Mouse (Mus musculus) 3134 (cell line): ENCODE measurements at regions not wholly inside any gene's neighbourhood (a gene's known extent, or its start where the extent isn't known, plus 50 kb on each side); places are given as distances from the start of the nearest gene placed in this dataset.
A peak's percentile ranks its signal among the peaks of the same experiment; 100 is the strongest.
"Not testable (repeated sequence)": the region's sequence is repeated elsewhere in the genome, so short reads cannot be mapped to it uniquely, and the experiment has no call there.

Experiments used
- DNase-seq: peaks from one replicate; pipeline ENCODE4 v3.0.0-alpha.2; 2011; ENCODE audit warnings: low spot score; ENCODE audit not compliant: insufficient read length; ENCODE audit errors: extremely low read depth

- DNase-seq = no peak
Observed at GRCm38 (mm10) chr10:30470831-30471230, 129.7 kb downstream of the Trmt11 start.

GRCm38 (mm10) chr10:30450616-30451015, 149.9 kb downstream of the Trmt11 start:
- peak; percentile 30 for DNase-seq

DNA sequence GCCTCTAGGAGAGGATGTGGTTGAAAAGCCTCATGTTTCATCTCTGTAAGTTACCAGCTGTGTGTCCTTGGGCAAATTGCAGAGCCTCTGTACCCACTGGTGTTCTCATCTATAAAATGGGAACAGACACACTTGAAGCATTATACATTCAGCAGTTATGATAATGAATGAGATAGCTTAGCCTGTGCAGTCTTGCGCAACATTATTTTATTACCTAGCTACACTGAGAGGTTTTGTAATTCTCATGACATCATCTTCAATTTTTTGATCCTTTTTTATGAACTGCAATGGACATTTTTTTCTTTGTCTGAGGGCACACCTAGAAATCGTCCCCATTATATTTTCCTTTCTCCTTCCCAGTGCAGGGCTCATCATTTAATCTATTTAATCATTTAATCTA, 153.5 kb downstream of the Trmt11 start:
- DNase-seq = no peak

- DNase-seq = no peak
Observed at GRCm38 (mm10) chr10:30446572-30446971, 154.0 kb downstream of the Trmt11 start.

DNA sequence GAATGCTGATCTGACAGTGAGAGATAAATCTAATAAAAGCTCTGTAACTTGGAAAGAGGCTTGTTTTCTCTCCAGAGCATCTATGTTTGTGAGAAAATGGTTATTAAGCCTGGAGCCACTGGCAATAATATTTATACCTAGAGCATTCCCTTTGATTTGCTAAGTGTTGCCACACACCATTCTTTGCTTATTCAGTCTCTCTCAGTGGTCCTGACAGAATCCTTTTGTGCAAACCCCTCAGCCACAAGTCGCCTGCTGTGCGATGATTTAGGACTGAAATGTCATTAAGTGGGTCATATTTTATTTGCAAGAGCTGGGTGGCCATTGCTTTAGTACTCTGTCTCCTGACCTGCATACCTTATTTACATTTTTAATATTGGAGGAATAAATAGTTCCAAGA, 160.7 kb downstream of the Trmt11 start:
- no peak for DNase-seq

DNA sequence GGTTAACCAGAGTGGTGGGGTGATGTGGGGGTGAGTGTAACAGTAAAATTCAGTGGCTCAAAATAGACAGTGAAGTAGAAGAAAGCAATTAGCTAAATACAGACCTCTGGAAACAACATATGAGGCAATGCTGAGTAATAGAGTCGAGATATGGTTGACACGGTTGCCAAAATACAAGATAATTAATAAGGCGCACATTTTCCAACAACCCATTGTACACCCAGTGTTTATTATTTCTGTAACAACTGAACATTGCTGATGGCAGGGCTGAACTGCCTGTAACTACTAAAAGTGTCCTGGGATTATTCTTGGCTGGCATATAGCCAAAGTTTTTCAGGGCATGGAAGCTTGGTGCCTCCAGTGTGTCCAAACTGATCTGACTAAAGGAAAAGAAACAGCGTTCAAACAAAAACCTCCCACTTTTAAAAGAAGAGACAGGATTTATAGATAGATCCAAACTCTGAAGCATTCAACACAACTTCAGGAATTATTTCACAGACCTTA, 174.1 kb downstream of the Trmt11 start:
- no peak for DNase-seq

DNA sequence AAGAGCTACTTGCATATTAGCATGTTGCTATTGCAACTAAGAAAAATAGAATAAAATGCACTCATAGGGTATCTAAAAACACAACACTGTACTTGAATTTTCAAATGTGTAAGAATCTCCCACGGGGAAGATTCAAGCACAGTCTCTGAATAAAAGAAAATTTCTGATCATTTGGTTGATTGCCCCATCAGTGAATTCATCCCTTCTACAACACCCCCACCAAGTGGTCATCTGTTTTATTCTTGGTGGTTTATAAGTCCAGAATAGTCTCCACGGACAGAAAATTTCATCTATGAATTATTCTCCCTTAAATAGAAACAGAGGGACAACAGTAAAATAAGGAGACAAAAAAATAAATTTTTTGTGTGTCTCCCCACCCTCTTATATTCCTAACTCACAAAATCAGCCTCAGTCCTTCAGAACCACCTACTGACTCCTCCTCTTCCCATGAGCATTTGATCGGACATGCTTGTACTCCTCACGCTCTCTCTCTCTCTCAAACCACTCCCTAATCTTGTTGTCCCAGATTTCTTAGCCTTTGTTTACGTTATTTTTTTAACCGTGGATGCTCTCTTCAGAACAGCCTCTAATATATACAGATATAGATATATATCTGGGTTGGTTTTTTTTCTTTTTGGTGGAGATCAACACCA, 181.0 kb downstream of the Trmt11 start:
- no peak for DNase-seq

GRCm38 (mm10) chr10:30416314-30416713, 184.2 kb downstream of the Trmt11 start:
- no peak for DNase-seq

GRCm38 (mm10) chr10:30411736-30412135, 188.8 kb downstream of the Trmt11 start:
- no peak for DNase-seq

GRCm38 (mm10) chr10:30405669-30406393, 194.7 kb downstream of the Trmt11 start:
- DNase-seq = no peak

DNA sequence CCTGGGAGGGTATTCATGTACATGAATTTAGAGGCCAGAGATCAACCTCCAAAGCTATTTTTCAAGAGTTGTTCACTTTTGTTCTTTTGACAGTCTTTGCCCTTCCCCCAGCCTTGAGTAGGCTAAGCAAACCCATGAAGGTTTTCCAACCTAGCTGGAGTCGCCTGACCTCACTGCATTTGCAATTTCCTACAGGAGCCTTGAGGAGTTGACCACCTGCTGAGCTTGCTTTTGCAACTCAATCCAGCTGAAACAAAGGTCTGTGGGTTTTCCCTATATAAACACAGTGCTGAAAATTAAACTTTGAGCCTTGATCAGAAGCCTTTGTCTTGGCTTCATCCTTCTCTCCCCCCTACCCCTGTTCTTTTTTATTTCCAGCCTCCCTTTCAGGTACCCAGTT, 170.2 kb upstream of the Cenpw start:
- no peak for DNase-seq

DNA sequence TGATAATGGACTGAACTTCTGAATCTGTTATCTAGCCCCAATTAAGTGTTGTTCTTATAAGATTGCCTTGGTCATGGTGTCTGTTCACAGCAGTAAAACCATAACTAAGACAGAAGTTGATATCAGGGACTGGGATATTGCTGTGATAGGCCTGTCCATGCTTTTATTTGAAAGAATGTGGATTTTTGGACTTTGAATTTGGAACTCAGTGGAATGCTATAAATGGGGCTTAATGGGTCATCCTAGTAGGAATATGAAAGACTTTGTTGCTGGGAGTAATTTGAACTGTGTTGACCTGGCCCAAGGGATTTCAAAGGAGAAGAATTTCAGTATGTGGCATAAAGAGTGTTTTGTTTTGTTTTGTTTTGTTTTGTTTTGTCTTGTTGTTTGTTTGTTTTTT, 160.5 kb upstream of the Cenpw start:
- DNase-seq = not testable (repeated sequence)

DNA sequence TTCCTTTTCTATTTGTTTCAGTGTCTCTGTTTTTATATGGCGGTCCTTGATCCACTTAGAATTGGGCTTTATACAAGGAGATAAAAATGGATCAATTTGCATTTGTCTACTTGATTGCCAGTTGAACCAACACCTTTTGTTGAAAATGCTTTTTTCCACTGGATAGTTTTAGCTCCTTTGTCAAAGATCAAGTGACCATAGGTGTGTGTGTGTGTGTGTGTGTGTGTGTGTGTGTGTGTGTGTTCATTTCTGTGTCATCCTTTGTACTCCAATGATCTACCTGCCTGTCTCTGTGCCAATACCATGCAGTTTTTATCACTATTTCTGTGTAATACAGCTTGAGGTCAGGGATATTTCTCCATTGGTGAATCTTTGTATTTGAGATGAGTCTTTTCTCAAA, 158.7 kb upstream of the Cenpw start:
- DNase-seq = no peak

GRCm38 (mm10) chr10:30342965-30343478, 142.7 kb upstream of the Cenpw start:
- no peak for DNase-seq

- DNase-seq = no peak
Observed at GRCm38 (mm10) chr10:30328334-30329014, 128.1 kb upstream of the Cenpw start.

DNA sequence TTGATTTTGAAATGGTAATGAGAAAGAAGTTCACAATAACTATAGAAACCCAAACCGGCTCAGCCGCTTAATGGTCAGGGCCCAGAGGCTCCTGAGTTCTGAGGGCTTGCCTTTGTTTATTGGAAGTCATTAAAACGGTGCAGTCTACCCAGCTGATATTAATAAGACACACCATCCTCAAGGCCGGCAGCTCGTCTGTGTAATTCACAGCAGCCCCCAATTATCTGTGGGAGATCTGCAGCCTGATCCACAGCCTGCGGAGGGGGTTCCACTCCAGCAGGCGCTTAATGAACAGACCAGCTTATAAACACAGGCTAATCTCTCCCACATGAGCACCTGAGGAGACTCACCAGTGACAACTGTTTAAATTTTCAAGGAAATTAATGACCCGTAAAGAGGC, 127.5 kb upstream of the Cenpw start:
- DNase-seq = no peak

- DNase-seq = no peak
Observed at GRCm38 (mm10) chr10:30326861-30327260, 126.5 kb upstream of the Cenpw start.

GRCm38 (mm10) chr10:30295871-30296270, 95.5 kb upstream of the Cenpw start:
- not testable (repeated sequence) for DNase-seq

GRCm38 (mm10) chr10:30281666-30282065, 81.3 kb upstream of the Cenpw start:
- no peak for DNase-seq

GRCm38 (mm10) chr10:30280451-30280850, 80.1 kb upstream of the Cenpw start:
- DNase-seq = no peak

DNA sequence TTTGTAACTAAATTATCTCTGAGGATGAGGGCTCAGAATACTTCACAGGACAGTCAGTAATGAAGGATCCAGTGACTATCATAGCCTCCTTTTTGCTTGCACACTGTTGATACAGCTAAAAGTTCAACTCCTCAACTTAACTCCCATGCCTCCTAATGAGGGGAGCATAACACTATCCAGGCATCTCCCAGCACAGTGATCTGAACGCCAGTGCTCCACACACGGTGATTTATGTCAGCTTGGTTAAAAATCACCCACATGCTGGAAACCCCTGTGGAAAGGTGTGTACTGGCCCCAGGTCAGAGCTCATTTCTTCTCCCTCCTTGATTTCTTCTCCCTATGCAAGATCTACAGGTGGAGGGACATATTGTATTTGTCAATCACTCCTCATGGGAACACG, 79.6 kb upstream of the Cenpw start:
- DNase-seq = no peak
